Mouse (Mus musculus): ENCODE data around the gene Eif5a. TPM values are rescaled to one million over a fixed set of nuclear protein-coding genes. Genes with fewer than 3 reads are reported as not detected.

The Eif5a gene
- polyA plus RNA-seq, 1 experiment from 2014 or later = 1,081 TPM

DNA sequence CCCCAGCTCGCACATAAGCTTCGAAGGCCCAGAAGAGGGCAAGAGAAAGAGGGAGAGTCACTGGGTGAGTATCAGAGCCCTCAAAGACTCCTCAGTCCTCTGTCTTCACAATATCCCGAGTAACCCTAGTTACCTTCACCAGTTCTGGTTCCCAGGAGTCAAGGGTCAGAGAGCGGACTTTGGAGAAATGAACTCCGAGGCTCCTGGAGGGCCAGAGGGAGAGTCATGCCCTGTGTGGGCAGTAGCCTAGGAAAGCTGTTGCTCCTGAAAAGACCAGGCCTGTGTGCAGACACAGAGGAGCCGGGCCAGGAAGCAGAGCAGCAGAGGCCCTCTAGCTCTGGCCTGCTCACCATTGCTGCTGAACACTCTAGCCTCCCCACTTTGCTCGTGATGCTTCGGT lies 37.1 kb downstream of the Eif5a start:
- no peak overlapping the region for H3K4me3 ChIP-seq (ENCODE audit: control insufficient read depth in 1 of 2, insufficient read depth in 1 of 2, low read depth in 1 of 2, low read length in 2 of 2)
- no peaks in the 10 kb centered on the region for H3K9me3 ChIP-seq (ENCODE audit: control insufficient read depth, low read length)
- ATAC-seq (ENCODE audit: insufficient number of reproducible peaks, insufficient read depth, low FRiP score, low read depth) = no peak
- H3K27me3 ChIP-seq (ENCODE audit: control insufficient read depth, insufficient read depth, low read length) = no peaks in the 10 kb centered on the region
- 0 out of 2 replicates have a peak overlapping the region, but pooled peaks have one; percentile 3 for H3K4me2 ChIP-seq (ENCODE audit: low read length)
- 0 out of 4 replicates have a peak overlapping the region, but pooled peaks of 1 of the 2 experiments have one; percentile 12 for H3K27ac ChIP-seq (replicated peaks in 1 of 2; ENCODE audit: control insufficient read depth in 1 of 2, insufficient read depth in 1 of 2, low read depth in 2 of 2, low read length in 2 of 2)
- peaks cover 18% of the 10 kb centered on the region in 2 experiments for H3K4me1 ChIP-seq (ENCODE audit: control insufficient read depth in 2 of 2, insufficient read depth in 2 of 2, low read length in 2 of 2)
- 76% methylated on average over 8 of the region's 8 CpGs for WGBS
- no peaks in the 10 kb centered on the region for H3K36me3 ChIP-seq (ENCODE audit: control insufficient read depth, insufficient read depth, low read length)
- no peak overlapping the region for H3K9ac ChIP-seq (ENCODE audit: low read length)

DNA sequence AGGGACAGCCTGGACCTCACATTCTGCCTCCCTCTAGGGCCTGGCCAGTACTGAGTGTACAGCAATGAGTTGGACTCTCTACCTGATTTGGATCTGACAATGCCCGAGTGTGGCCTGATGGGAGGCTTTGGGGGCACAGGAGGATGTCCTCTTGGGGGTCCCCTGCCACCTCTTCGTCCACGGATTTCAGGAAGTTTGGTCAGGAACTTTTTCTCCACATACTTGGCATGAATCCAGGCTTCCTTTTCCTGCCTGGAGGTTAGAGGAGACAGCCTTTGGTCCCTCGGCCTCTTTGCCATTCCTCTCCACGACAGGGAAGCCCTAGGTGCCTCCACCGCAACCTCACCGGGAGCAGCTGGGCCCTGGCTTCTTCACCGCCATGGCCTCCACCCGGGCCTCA lies 37.5 kb downstream of the Eif5a start:
- H3K4me2 ChIP-seq (ENCODE audit: low read length) = 0 out of 2 replicates have a peak overlapping the region, but pooled peaks have one; percentile 3

DNA sequence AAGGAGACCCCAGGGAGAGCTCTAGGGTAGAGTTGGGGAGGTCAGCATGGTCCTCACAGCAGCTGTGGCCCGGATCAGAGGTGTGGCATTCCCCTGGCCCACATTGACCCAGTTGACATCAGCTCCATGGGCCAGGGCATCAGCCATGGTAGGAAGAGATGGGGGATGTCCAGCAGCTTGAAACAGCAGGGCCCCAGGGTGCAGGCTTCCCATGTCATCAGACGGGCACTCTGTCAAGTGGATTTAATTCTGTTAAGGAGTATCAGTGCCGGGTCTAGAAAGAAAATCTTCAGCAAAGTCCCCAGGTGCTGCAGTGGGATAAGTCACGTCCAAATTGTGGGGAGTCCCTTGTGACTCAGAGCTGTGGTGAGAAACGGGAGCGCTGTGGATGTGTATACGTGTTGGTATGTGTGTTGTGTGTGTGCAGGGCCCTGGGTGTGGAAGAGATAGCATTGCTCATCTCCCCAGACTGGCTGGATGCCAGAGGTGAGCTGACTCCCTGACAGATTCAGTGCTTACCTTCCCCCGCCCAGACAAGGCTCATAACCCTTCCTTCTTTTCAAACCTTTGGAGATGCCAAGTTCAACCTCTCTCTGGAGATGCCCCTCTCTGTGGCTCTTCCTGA lies 38.1 kb downstream of the Eif5a start:
- peaks cover 22 to 26% of the 10 kb centered on the region in 2 experiments for H3K4me1 ChIP-seq (ENCODE audit: control insufficient read depth in 2 of 2, insufficient read depth in 2 of 2, low read length in 2 of 2)
- no peak for ATAC-seq (ENCODE audit: insufficient number of reproducible peaks, insufficient read depth, low FRiP score, low read depth)
- 85% methylated on average over 8 of the region's 8 CpGs for WGBS
- H3K9ac ChIP-seq (ENCODE audit: low read length) = no peak overlapping the region
- H3K27me3 ChIP-seq (ENCODE audit: control insufficient read depth, insufficient read depth, low read length) = no peaks in the 10 kb centered on the region
- H3K4me3 ChIP-seq (ENCODE audit: control insufficient read depth in 1 of 2, insufficient read depth in 1 of 2, low read depth in 1 of 2, low read length in 2 of 2) = no peak overlapping the region
- no peaks in the 10 kb centered on the region for H3K9me3 ChIP-seq (ENCODE audit: control insufficient read depth, low read length)
- H3K4me2 ChIP-seq (ENCODE audit: low read length) = no peak overlapping the region
- no peaks in the 10 kb centered on the region for H3K36me3 ChIP-seq (ENCODE audit: control insufficient read depth, insufficient read depth, low read length)
- H3K27ac ChIP-seq (replicated peaks in 1 of 2; ENCODE audit: control insufficient read depth in 1 of 2, insufficient read depth in 1 of 2, low read depth in 2 of 2, low read length in 2 of 2) = peak overlapping the region in 1 of 2 experiments; percentile 53; a peak in 1 of 4 replicates

More for the DNA sequence above, 37.5 kb downstream of the Eif5a start:
- Histone ChIP-seq H3K4me3 (ENCODE audit: control insufficient read depth in 1 of 2, insufficient read depth in 1 of 2, low read depth in 1 of 2, low read length in 2 of 2) (no peak overlapping the region), H3K27me3 (ENCODE audit: control insufficient read depth, insufficient read depth, low read length) (no peaks in the 10 kb centered on the region), H3K9ac (ENCODE audit: low read length) (no peak overlapping the region), H3K27ac (replicated peaks in 1 of 2; ENCODE audit: control insufficient read depth in 1 of 2, insufficient read depth in 1 of 2, low read depth in 2 of 2, low read length in 2 of 2) (peak overlapping the region; percentile 12 to 53; a peak in 1 of 4 replicates), H3K9me3 (ENCODE audit: control insufficient read depth, low read length) (no peaks in the 10 kb centered on the region), H3K4me1 (ENCODE audit: control insufficient read depth in 2 of 2, insufficient read depth in 2 of 2, low read length in 2 of 2) (peaks cover 21 to 22% of the 10 kb centered on the region in 2 experiments), H3K36me3 (ENCODE audit: control insufficient read depth, insufficient read depth, low read length) (no peaks in the 10 kb centered on the region)
- 54% methylated on average over 9 of the region's 9 CpGs for WGBS
- ATAC-seq (ENCODE audit: insufficient number of reproducible peaks, insufficient read depth, low FRiP score, low read depth) = no peak

DNA sequence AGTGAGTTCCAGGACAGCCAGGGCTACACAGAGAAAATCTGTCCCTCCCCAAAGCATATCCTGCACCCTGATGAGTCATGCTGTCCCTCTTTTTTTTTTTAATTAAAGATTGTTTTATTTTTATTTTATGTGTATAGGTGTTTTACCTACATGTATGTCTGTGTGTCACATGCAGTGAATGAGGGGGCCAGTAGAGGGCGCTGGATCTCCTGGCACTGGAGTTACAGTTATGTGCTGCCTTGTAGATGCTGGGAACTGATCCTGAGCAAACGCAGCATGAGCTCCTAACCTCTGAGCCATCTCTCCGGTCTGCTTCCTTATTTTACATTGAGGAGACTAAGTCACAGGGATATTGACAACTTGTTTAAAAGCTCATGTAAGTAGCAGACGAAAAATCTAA lies 38.7 kb downstream of the Eif5a start:
- no peak for ATAC-seq (ENCODE audit: insufficient number of reproducible peaks, insufficient read depth, low FRiP score, low read depth)
- 63% methylated on average over 4 of the region's 4 CpGs for WGBS
- peaks cover 22 to 26% of the 10 kb centered on the region in 2 experiments for H3K4me1 ChIP-seq (ENCODE audit: control insufficient read depth in 2 of 2, insufficient read depth in 2 of 2, low read length in 2 of 2)
- no peaks in the 10 kb centered on the region for H3K27me3 ChIP-seq (ENCODE audit: control insufficient read depth, insufficient read depth, low read length)
- H3K36me3 ChIP-seq (ENCODE audit: control insufficient read depth, insufficient read depth, low read length) = no peaks in the 10 kb centered on the region
- H3K9me3 ChIP-seq (ENCODE audit: control insufficient read depth, low read length) = no peaks in the 10 kb centered on the region
- H3K27ac ChIP-seq (replicated peaks in 1 of 2; ENCODE audit: control insufficient read depth in 1 of 2, insufficient read depth in 1 of 2, low read depth in 2 of 2, low read length in 2 of 2) = no peak overlapping the region
- H3K9ac ChIP-seq (ENCODE audit: low read length) = no peak overlapping the region
- H3K4me2 ChIP-seq (ENCODE audit: low read length) = no peak overlapping the region
- H3K4me3 ChIP-seq (ENCODE audit: control insufficient read depth in 1 of 2, insufficient read depth in 1 of 2, low read depth in 1 of 2, low read length in 2 of 2) = no peak overlapping the region

DNA sequence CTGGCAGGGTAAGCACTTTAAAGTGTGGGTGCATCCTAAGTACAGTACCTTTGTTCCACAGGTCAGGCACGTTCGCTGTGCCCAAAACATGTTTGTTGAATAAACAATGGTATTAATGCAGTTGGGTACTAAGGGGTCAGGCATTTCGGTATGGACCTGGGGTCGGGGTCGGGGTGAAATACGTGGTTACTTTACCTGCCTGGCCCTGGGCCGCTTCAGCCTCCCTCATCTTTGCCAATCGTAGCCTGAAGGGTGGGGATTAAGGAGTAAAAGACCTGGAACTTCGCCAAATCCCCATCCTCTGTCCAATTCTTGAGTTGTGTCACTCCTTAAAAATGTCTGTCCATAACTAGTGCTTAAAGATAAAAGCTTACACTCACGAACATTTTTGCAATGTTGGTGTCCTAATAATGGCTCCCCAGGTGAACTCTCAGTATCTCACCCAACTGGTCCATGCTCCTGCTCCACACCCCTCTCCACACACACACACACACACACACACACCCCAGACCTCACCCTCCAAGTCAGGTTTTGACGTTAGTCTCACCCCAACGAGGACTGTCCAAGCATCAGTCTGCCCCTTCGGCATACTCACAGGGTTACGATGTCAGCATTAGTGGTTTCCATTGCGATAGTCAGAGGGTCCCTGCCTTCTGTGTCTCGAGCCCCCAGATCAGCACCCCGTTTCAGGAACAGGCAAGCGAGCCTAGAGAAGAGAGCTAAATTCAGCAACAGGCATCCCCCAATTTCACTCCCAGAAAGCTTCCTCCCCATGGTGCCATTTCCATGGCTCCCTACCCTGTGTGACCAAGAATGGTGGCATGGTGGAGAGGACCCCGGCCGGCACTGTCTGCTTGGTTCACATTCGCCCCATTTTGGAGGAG lies 39.7 kb downstream of the Eif5a start:
- Histone ChIP-seq H3K9me3 (ENCODE audit: control insufficient read depth, low read length) (no peaks in the 10 kb centered on the region), H3K27ac (replicated peaks in 1 of 2; ENCODE audit: control insufficient read depth in 1 of 2, insufficient read depth in 1 of 2, low read depth in 2 of 2, low read length in 2 of 2) (peak overlapping the region; percentile 91), H3K27me3 (ENCODE audit: control insufficient read depth, insufficient read depth, low read length) (no peaks in the 10 kb centered on the region), H3K4me1 (ENCODE audit: control insufficient read depth in 2 of 2, insufficient read depth in 2 of 2, low read length in 2 of 2) (peaks cover 22 to 31% of the 10 kb centered on the region in 2 experiments), H3K4me2 (ENCODE audit: low read length) (peak overlapping the region; percentile 86), H3K9ac (ENCODE audit: low read length) (peak overlapping the region; percentile 79), H3K36me3 (ENCODE audit: control insufficient read depth, insufficient read depth, low read length) (no peaks in the 10 kb centered on the region), H3K4me3 (ENCODE audit: control insufficient read depth in 1 of 2, insufficient read depth in 1 of 2, low read depth in 1 of 2, low read length in 2 of 2) (peak overlapping the region; percentile 59 to 69)
- ATAC-seq (ENCODE audit: insufficient number of reproducible peaks, insufficient read depth, low FRiP score, low read depth) = no peak
- 57% methylated on average over 21 of the region's 21 CpGs for WGBS

DNA sequence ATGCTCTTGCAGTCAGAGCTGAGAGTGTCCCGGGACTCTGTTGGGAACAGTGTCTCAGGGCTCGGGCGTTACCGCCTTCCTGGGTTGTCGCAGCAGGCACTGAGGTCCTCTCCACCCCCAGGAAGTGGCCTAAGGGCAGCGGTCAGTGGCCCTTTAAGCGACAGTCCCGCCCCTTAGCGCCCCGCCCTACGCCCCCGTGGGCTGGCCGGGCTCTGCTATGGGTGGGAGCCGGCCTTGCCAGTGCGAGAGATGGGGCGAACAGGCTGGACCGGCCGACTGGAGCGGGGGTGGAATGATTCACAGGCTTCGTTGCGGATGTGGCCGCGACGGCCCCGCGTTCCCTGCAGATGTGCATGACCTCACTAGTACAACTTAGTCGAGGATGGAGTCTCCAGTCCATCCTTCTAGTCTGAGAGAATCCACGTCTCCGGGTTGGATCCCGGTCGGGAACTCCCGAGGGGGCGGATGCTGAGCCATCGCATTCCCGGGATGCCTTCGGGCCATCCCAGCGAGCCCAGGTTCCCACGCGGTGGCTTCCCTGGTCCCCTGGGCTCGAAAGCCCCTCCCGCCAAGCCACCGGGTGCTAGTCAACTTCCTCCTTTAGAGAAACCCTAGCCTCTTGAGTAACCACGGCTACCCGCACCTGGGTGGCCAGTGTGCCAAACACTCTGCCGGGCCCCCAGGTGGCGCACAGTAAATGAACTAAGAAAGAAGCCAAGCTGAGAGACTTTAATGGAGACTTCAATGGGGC lies 40.7 kb downstream of the Eif5a start, which contains the start of gene Kctd11:
Gene Kctd11 (minus strand): TSS at position 554 of the 751 bp plus-strand sequence.
- peak within 1 kb of the TSS; percentile 79 for H3K9ac ChIP-seq (ENCODE audit: low read length)
- H3K27me3 ChIP-seq (ENCODE audit: control insufficient read depth, insufficient read depth, low read length) = no peaks in the 10 kb centered on the region
- ATAC-seq (ENCODE audit: insufficient number of reproducible peaks, insufficient read depth, low FRiP score, low read depth) = peak; percentile 88
- H3K4me2 ChIP-seq (ENCODE audit: low read length) = peak within 1 kb of the TSS; percentile 86
- no peaks in the 10 kb centered on the region for H3K36me3 ChIP-seq (ENCODE audit: control insufficient read depth, insufficient read depth, low read length)
- peak within 1 kb of the TSS; percentile 91 for H3K27ac ChIP-seq (replicated peaks in 1 of 2; ENCODE audit: control insufficient read depth in 1 of 2, insufficient read depth in 1 of 2, low read depth in 2 of 2, low read length in 2 of 2)
- WGBS = under 1% methylated on average over 46 of the region's 46 CpGs
- H3K4me1 ChIP-seq (ENCODE audit: control insufficient read depth in 2 of 2, insufficient read depth in 2 of 2, low read length in 2 of 2) = peaks cover 22 to 36% of the 10 kb centered on the region in 2 experiments
- H3K9me3 ChIP-seq (ENCODE audit: control insufficient read depth, low read length) = no peaks in the 10 kb centered on the region
- H3K4me3 ChIP-seq (ENCODE audit: control insufficient read depth in 1 of 2, insufficient read depth in 1 of 2, low read depth in 1 of 2, low read length in 2 of 2) = peak within 1 kb of the TSS; percentile 59 to 69

DNA sequence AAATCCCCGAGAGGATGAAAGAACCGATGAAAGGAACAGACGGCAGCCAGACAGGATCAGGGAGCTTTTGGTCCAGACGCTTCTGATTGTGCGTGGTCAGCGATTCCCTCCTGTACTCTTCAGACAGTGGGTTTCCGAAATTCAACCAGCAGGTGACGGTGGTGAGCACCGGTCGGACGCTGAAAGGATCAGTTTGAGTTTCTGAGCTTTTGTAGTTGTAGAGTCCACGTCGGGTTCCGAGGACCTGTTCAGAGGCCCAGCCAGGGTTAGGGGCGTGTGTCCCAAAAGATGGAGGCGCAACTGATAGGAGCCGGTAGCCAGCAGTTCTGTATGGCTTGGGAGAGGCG lies 41.3 kb downstream of the Eif5a start:
- Histone ChIP-seq H3K27ac (replicated peaks in 1 of 2; ENCODE audit: control insufficient read depth in 1 of 2, insufficient read depth in 1 of 2, low read depth in 2 of 2, low read length in 2 of 2) (peak overlapping the region; percentile 91), H3K4me1 (ENCODE audit: control insufficient read depth in 2 of 2, insufficient read depth in 2 of 2, low read length in 2 of 2) (peaks cover 25 to 36% of the 10 kb centered on the region in 2 experiments), H3K9me3 (ENCODE audit: control insufficient read depth, low read length) (no peaks in the 10 kb centered on the region), H3K4me3 (ENCODE audit: control insufficient read depth in 1 of 2, insufficient read depth in 1 of 2, low read depth in 1 of 2, low read length in 2 of 2) (peak overlapping the region; percentile 59 to 69), H3K36me3 (ENCODE audit: control insufficient read depth, insufficient read depth, low read length) (no peaks in the 10 kb centered on the region), H3K27me3 (ENCODE audit: control insufficient read depth, insufficient read depth, low read length) (no peaks in the 10 kb centered on the region), H3K4me2 (ENCODE audit: low read length) (peak overlapping the region; percentile 86), H3K9ac (ENCODE audit: low read length) (peak overlapping the region; percentile 79)
- peak; percentile 54 for ATAC-seq (ENCODE audit: insufficient number of reproducible peaks, insufficient read depth, low FRiP score, low read depth)
- under 1% methylated on average over 18 of the region's 18 CpGs for WGBS
